8 mouse cellular contexts compared by ENCODE assay signal in genomic region chr7:141440613-141441012, GRCm38 (mm10). TPM values are rescaled to one million over a fixed set of nuclear protein-coding genes. Genes with fewer than 3 reads are reported as not detected.
DNase-seq lines count a peak whose midpoint lies in the region; ATAC-seq and TF ChIP-seq lines count a peak whose summit lies in the region.

No protein-coding gene starts in this region.

- H3K36me3 ChIP-seq in midbrain, embryonic 11.5 days (ENCODE audit: control insufficient read depth, insufficient read depth, low read length), result 0 out of 2 replicates have a peak, but pooled peaks cover 2% of the 10 kb centered on the region
- H3K36me3 ChIP-seq in midbrain, embryonic 16.5 days (ENCODE audit: control insufficient read depth, insufficient read depth, low read length), result no peaks in the 10 kb centered on the region
- no peaks in the 10 kb centered on the region for H3K36me3 ChIP-seq in lung, postnatal 0 days (ENCODE audit: insufficient read depth, low read length)
- 0 out of 2 replicates have a peak, but pooled peaks cover 2% of the 10 kb centered on the region for H3K36me3 ChIP-seq in intestine, embryonic 15.5 days

- DNase-seq in adrenal gland, adult (ENCODE audit: inconsistent age in 2 of 2, low spot score in 1 of 2), result peak; percentile 71 to 88
- DNase-seq in adrenal gland, adult 18-20 months (ENCODE audit: low spot score in 2 of 2), result no peak
- DNase-seq in midbrain, embryonic 11.5 days (ENCODE audit: low spot score, missing footprints), result peak; percentile 90
- DNase-seq in brain, embryonic 14.5 days (ENCODE audit: low read depth), result peak; percentile 45
- DNase-seq in gastrocnemius, postnatal 4 days (ENCODE audit: low spot score in 2 of 2), result peak; percentile 25 to 66
- peak; percentile 82 for DNase-seq in lung, postnatal 0 days (ENCODE audit: low spot score)

- no peak overlapping the region for H3K27ac ChIP-seq in midbrain, embryonic 11.5 days (ENCODE audit: low read depth, low read length)
- no peak overlapping the region for H3K27ac ChIP-seq in midbrain, embryonic 16.5 days (ENCODE audit: low read length)
- no peak overlapping the region for H3K27ac ChIP-seq in lung, postnatal 0 days (ENCODE audit: low read length)
- no peak overlapping the region for H3K27ac ChIP-seq in intestine, embryonic 15.5 days

- ATAC-seq in midbrain, embryonic 11.5 days (ENCODE audit: low FRiP score), result no peak
- ATAC-seq in midbrain, embryonic 16.5 days, result no peak
- 0 out of 2 replicates have a peak, but pooled peaks have one; percentile 7 for ATAC-seq in lung, postnatal 0 days
- no peak for ATAC-seq in intestine, embryonic 15.5 days

- H3K9ac ChIP-seq in midbrain, embryonic 11.5 days (ENCODE audit: low read length), result no peak overlapping the region
- no peak overlapping the region for H3K9ac ChIP-seq in midbrain, embryonic 16.5 days (ENCODE audit: low read depth, low read length)
- H3K9ac ChIP-seq in lung, postnatal 0 days (replicated peaks; ENCODE audit: low read depth), result no peak overlapping the region
- H3K9ac ChIP-seq in intestine, embryonic 15.5 days, result no peak overlapping the region

- no peak overlapping the region for H3K4me2 ChIP-seq in midbrain, embryonic 11.5 days
- H3K4me2 ChIP-seq in midbrain, embryonic 16.5 days (ENCODE audit: low read length), result no peak overlapping the region
- no peak overlapping the region for H3K4me2 ChIP-seq in lung, postnatal 0 days (replicated peaks; ENCODE audit: low read depth, low read length)
- H3K4me2 ChIP-seq in intestine, embryonic 15.5 days (replicated peaks), result no peak overlapping the region

- no peak for TF ChIP-seq EP300 in lung, postnatal 0 days (IDR thresholded peaks at IDR 0.05)

- TF ChIP-seq POLR2A in brain, embryonic 14.5 days (IDR thresholded peaks at IDR 0.05; ENCODE audit: borderline replicate concordance, extremely low read depth, insufficient read depth, insufficient read length, poor library complexity, severe bottlenecking), result no peak

- peaks cover 24% of the 10 kb centered on the region for H3K4me1 ChIP-seq in midbrain, embryonic 11.5 days (ENCODE audit: control insufficient read depth, insufficient read depth, low read length)
- H3K4me1 ChIP-seq in midbrain, embryonic 16.5 days (ENCODE audit: control insufficient read depth, insufficient read depth, low read length), result peaks cover 15% of the 10 kb centered on the region
- H3K4me1 ChIP-seq in lung, postnatal 0 days (ENCODE audit: insufficient read depth, low read depth, low read length), result peaks cover 18% of the 10 kb centered on the region
- peaks cover 42% of the 10 kb centered on the region for H3K4me1 ChIP-seq in intestine, embryonic 15.5 days (replicated peaks)

- peak; percentile 64; the same call in 1 of the 2 replicates for TF ChIP-seq CTCF in brain, embryonic 14.5 days (IDR thresholded peaks at IDR 0.05; ENCODE audit: borderline replicate concordance, extremely low read depth, insufficient read depth, insufficient read length)
- peak; percentile 85 for TF ChIP-seq CTCF in lung, postnatal 0 days (IDR thresholded peaks at IDR 0.05)

- 34% methylated on average over 6 of the region's 6 CpGs for WGBS in midbrain, embryonic 11.5 days
- 27% methylated on average over 6 of the region's 6 CpGs for WGBS in midbrain, embryonic 16.5 days
- WGBS in lung, postnatal 0 days, result 20% methylated on average over 6 of the region's 6 CpGs
- 26% methylated on average over 6 of the region's 6 CpGs for WGBS in intestine, embryonic 15.5 days

- H3K27me3 ChIP-seq in midbrain, embryonic 11.5 days (ENCODE audit: control insufficient read depth, insufficient read depth, low read length), result no peaks in the 10 kb centered on the region
- no peaks in the 10 kb centered on the region for H3K27me3 ChIP-seq in midbrain, embryonic 16.5 days (ENCODE audit: control insufficient read depth, insufficient read depth, low read depth, low read length)
- H3K27me3 ChIP-seq in lung, postnatal 0 days (replicated peaks; ENCODE audit: insufficient read depth, low read length), result no peaks in the 10 kb centered on the region
- H3K27me3 ChIP-seq in intestine, embryonic 15.5 days (replicated peaks), result no peaks in the 10 kb centered on the region

- no peak overlapping the region for H3K4me3 ChIP-seq in midbrain, embryonic 11.5 days (ENCODE audit: low read depth, low read length)
- no peak overlapping the region for H3K4me3 ChIP-seq in midbrain, embryonic 16.5 days (ENCODE audit: low read depth, low read length)
- H3K4me3 ChIP-seq in lung, postnatal 0 days (ENCODE audit: low read depth, low read length), result no peak overlapping the region
- no peak overlapping the region for H3K4me3 ChIP-seq in intestine, embryonic 15.5 days (replicated peaks)

- H3K9me3 ChIP-seq in midbrain, embryonic 11.5 days (ENCODE audit: control insufficient read depth, low read length), result no peaks in the 10 kb centered on the region
- H3K9me3 ChIP-seq in midbrain, embryonic 16.5 days (replicated peaks; ENCODE audit: control insufficient read depth, low read length, poor library complexity, severe bottlenecking), result no peaks in the 10 kb centered on the region
- H3K9me3 ChIP-seq in lung, postnatal 0 days (ENCODE audit: low read length), result no peaks in the 10 kb centered on the region
- no peaks in the 10 kb centered on the region for H3K9me3 ChIP-seq in intestine, embryonic 15.5 days

RNA-seq across cellular contexts. Expression of gene Slc25a22, which starts 2.9 kb away (rescaled TPM):
- 100 to 1,000 TPM; 104 to 105 TPM for total RNA-seq in adrenal gland, adult 18-20 months (2021)
- polyA plus RNA-seq in midbrain, embryonic 11.5 days (2014; fragmentation: Nextera tagmentation; extraction: Ambion mirVana), result 31.2 and 31.9 TPM in 2 replicates
- polyA plus RNA-seq in midbrain, embryonic 16.5 days (2015; fragmentation: Nextera tagmentation; extraction: Ambion mirVana), result 108 and 121 TPM in 2 replicates
- 145 and 205 TPM in 2 replicates for polyA plus RNA-seq in brain, embryonic 14.5 days (2012; rRNA removed)
- 10 to 100 TPM; 16.4 to 25.2 TPM for total RNA-seq in gastrocnemius, postnatal 4 days (2021)
- 9.8 and 12.3 TPM in 2 replicates for polyA plus RNA-seq in lung, postnatal 0 days (2015; fragmentation: Nextera tagmentation; extraction: Ambion mirVana)
- polyA plus RNA-seq in intestine, embryonic 15.5 days (2015; fragmentation: Nextera tagmentation; extraction: Ambion mirVana), result 28.5 and 33.1 TPM in 2 replicates

RNA-seq across cellular contexts. Expression of gene Pidd1, which starts 3.2 kb away (rescaled TPM):
- 1 to 10 TPM; 1.1 to 1.4 TPM for total RNA-seq in adrenal gland, adult 18-20 months (2021)
- polyA plus RNA-seq in midbrain, embryonic 11.5 days (2014; fragmentation: Nextera tagmentation; extraction: Ambion mirVana), result 7.4 and 7.8 TPM in 2 replicates
- 2.4 and 2.5 TPM in 2 replicates for polyA plus RNA-seq in midbrain, embryonic 16.5 days (2015; fragmentation: Nextera tagmentation; extraction: Ambion mirVana)
- polyA plus RNA-seq in brain, embryonic 14.5 days (2012; rRNA removed), result 16.0 and 23.9 TPM in 2 replicates
- 1 to 10 TPM; 4.0 to 4.5 TPM for total RNA-seq in gastrocnemius, postnatal 4 days (2021)
- polyA plus RNA-seq in lung, postnatal 0 days (2015; fragmentation: Nextera tagmentation; extraction: Ambion mirVana), result 1.7 and 1.8 TPM in 2 replicates
- polyA plus RNA-seq in intestine, embryonic 15.5 days (2015; fragmentation: Nextera tagmentation; extraction: Ambion mirVana), result 7.6 and 9.6 TPM in 2 replicates

RNA-seq across cellular contexts. Expression of gene Rplp2, which starts 6.6 kb away (rescaled TPM):
- 1,000 to 10,000 TPM in 1 of 2 experiments, 100 to 1,000 TPM in 1; 949 to 1,096 TPM for total RNA-seq in adrenal gland, adult 18-20 months (2021)
- polyA plus RNA-seq in midbrain, embryonic 11.5 days (2014; fragmentation: Nextera tagmentation; extraction: Ambion mirVana), result 891 and 959 TPM in 2 replicates
- polyA plus RNA-seq in midbrain, embryonic 16.5 days (2015; fragmentation: Nextera tagmentation; extraction: Ambion mirVana), result 607 and 649 TPM in 2 replicates
- 705 and 779 TPM in 2 replicates for polyA plus RNA-seq in brain, embryonic 14.5 days (2012; rRNA removed)
- total RNA-seq in gastrocnemius, postnatal 4 days (2021), result 1,000 to 10,000 TPM; 1,111 to 1,331 TPM
- polyA plus RNA-seq in lung, postnatal 0 days (2015; fragmentation: Nextera tagmentation; extraction: Ambion mirVana), result 878 and 910 TPM in 2 replicates
- 1,378 and 1,526 TPM in 2 replicates for polyA plus RNA-seq in intestine, embryonic 15.5 days (2015; fragmentation: Nextera tagmentation; extraction: Ambion mirVana)

RNA-seq across cellular contexts. Expression of gene Cend1, which starts 11.3 kb away (rescaled TPM):
- total RNA-seq in adrenal gland, adult 18-20 months (2021), result 1 to 10 TPM; 1.7 to 2.4 TPM
- 5.8 and 5.9 TPM in 2 replicates for polyA plus RNA-seq in midbrain, embryonic 11.5 days (2014; fragmentation: Nextera tagmentation; extraction: Ambion mirVana)
- 109 and 151 TPM in 2 replicates for polyA plus RNA-seq in midbrain, embryonic 16.5 days (2015; fragmentation: Nextera tagmentation; extraction: Ambion mirVana)
- polyA plus RNA-seq in brain, embryonic 14.5 days (2012; rRNA removed), result 24.3 and 54.4 TPM in 2 replicates
- under 1 TPM; 0.34 to 0.49 TPM for total RNA-seq in gastrocnemius, postnatal 4 days (2021)
- 0.25 TPM in 2 replicates for polyA plus RNA-seq in lung, postnatal 0 days (2015; fragmentation: Nextera tagmentation; extraction: Ambion mirVana)
- 3.8 and 3.9 TPM in 2 replicates for polyA plus RNA-seq in intestine, embryonic 15.5 days (2015; fragmentation: Nextera tagmentation; extraction: Ambion mirVana)

RNA-seq across cellular contexts. Expression of gene Pnpla2, which starts 14.4 kb away (rescaled TPM):
- total RNA-seq in adrenal gland, adult 18-20 months (2021), result 1,000 to 10,000 TPM in 1 of 2 experiments, 100 to 1,000 TPM in 1; 739 to 1,290 TPM
- polyA plus RNA-seq in midbrain, embryonic 11.5 days (2014; fragmentation: Nextera tagmentation; extraction: Ambion mirVana), result 12.7 and 14.0 TPM in 2 replicates
- 16.9 and 17.7 TPM in 2 replicates for polyA plus RNA-seq in midbrain, embryonic 16.5 days (2015; fragmentation: Nextera tagmentation; extraction: Ambion mirVana)
- 19.3 and 19.8 TPM in 2 replicates for polyA plus RNA-seq in brain, embryonic 14.5 days (2012; rRNA removed)
- total RNA-seq in gastrocnemius, postnatal 4 days (2021), result 100 to 1,000 TPM in 1 of 2 experiments, 10 to 100 TPM in 1; 98.6 to 133 TPM
- polyA plus RNA-seq in lung, postnatal 0 days (2015; fragmentation: Nextera tagmentation; extraction: Ambion mirVana), result 96.0 and 116 TPM in 2 replicates
- 35.1 and 38.1 TPM in 2 replicates for polyA plus RNA-seq in intestine, embryonic 15.5 days (2015; fragmentation: Nextera tagmentation; extraction: Ambion mirVana)

Comparison
In these comparisons a context has a peak if more than half of its experiments do, and no peak if none do; other contexts are left out.
1. DNase-seq: peak in adrenal gland, adult (2 of 2), midbrain, embryonic 11.5 days (single experiment), brain, embryonic 14.5 days (single experiment), gastrocnemius, postnatal 4 days (2 of 2) and lung, postnatal 0 days (single experiment); none in adrenal gland, adult 18-20 months (0 of 2).